Mouse (Mus musculus) neutrophil, adult 5-6 weeks (primary cell): ENCODE measurements around the gene Slc25a4. TPM values are rescaled to one million over a fixed set of nuclear protein-coding genes. Genes with fewer than 3 reads are reported as not detected.

Experiments
- ATAC-seq: fragments of 151-379, 151-347 bp; 2 replicates; pipeline ENCODE4 v1.8.0; 2017; ENCODE audit warnings: mild to moderate bottlenecking, moderate TSS enrichment; ENCODE audit not compliant: insufficient number of reproducible peaks, poor library complexity, low FRiP score, severe bottlenecking; ENCODE audit errors: extremely low read depth
- total RNA-seq: library from RNA; stranded (forward); fragments of 200-1000 nt; gene quantifications from 2 replicates; pipeline ENCODE4 v1.2.3, GENCODE M21; 2017

The Slc25a4 gene
- total RNA-seq, 1 experiment from 2014 or later: 26.7 TPM

DNA sequence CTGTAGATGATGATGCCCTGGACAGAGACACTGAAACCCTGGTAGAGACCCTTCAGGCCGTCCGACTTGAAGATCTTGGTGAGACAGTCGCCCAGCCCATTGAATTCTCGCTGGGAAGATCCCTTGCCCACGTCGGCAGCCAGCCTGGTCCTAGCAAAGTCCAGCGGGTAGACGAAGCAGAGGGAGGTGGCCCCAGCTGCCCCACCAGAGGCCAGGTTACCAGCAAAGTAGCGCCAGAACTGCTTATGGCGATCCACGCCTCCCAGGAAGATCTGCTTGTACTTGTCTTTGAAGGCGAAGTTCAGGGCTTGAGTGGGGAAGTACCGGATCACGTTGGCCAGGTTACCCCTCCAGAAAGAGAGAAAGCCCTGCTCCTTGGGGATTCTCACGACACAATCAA lies 2.0 kb downstream of the Slc25a4 start:
- no peak for ATAC-seq

DNA sequence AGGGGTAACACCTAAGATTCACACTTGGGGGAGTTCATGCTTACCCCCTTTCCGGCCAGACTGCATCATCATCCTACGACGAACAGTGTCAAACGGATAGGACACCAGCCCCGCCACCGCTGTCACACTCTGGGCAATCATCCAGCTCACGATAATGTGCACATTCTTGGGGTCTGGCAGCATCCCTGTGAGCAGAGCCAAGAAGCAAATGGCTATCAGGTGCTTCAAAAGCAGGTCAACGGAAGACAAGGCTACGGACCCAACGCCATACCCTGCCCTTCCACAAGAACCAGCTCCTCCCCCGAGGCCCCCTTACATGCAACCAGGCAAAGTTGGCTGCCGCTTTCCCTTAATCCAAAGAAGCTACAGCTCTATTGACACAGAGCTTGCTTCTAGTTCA lies 2.7 kb downstream of the Slc25a4 start:
- ATAC-seq: no peak

DNA sequence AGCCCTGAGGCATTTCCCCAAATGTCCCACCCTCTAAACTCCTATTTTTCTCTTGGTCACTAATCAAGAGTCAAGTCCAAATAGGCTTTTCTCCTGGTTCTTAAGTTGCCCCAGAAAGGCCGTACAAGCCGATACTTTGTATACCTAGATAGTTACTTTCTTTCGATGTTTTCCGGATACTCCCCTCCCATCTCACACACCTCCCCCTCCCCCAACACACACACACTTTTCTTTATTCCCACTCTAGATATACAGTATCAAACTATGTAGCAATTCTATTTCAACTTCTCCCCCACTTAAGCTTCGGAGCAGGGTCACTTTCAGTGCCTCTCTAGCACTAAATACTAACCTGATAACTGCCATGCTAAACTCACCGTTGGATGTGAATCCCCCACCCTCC lies 5.0 kb downstream of the Slc25a4 start:
- ATAC-seq: no peak

DNA sequence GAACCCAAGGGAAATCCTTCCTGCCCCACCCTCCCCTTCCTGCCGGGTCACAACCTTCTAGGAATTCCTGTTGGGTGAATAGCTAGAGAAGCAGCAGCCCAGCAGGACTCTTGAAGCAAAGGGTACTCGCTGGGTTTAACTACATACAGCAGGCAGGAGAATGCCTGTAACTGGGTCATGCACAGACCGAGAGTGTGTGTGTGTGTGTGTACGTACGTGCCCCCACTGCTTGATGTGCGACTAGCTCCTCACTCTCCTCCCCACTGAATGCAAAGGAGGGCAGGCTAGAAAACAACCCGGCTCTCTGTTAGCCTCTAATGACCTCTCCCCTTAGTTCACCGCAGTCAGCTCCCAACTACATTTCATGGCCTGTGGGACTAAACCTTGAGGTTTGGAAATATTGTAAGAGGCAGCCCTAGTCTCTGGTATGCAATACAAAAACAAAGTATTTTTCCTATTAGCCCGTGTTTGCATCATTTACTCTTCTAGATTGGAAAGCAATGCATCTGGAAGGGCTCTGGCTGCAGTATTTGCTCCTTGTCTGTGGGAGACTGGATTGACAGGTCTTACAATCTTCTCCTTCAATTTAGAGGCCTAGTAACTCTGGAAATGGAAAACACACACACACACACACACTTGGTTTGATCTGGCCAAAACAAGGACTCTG lies 6.0 kb downstream of the Slc25a4 start:
- ATAC-seq: no peak

DNA sequence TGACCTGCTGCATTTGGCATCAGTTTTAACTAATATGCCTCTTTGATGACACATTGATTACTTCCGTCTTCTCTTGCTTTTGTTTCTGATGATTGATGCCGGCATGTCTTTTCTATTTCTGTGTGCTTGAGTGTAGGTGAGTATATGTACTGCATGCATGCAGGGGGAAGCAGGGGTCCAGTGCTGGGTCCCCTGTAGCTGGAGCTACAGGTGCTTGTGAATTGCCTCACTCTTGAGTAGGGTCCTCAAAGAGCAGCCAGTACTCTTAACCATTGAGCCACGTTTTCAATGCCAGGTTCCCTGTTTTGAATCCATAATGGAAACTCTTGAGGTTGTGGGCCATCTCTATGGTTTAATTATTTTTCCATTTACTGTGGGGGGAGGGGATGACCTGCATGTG lies 6.8 kb downstream of the Slc25a4 start:
- no peak for ATAC-seq

DNA sequence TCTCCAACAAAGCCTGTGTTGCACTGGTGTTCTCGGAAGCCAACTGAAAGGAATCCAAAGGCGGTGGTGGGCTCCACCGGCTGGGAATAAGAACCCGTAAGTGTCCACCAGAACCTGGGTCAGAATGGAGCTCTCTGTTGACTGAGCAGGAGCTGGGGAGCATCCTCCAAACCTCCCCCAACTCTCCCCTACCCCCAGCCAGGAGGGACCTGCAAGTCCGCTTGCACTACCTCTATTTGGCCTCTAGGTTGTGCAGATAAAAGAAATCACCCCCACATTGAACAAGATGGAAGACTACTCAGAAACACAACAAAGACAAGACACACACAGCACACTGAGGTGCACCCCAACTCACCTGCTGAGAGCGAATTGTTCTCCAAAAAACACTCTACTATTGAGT lies 8.7 kb downstream of the Slc25a4 start:
- ATAC-seq: peak; percentile 20; the same call in 1 of the 2 replicates

DNA sequence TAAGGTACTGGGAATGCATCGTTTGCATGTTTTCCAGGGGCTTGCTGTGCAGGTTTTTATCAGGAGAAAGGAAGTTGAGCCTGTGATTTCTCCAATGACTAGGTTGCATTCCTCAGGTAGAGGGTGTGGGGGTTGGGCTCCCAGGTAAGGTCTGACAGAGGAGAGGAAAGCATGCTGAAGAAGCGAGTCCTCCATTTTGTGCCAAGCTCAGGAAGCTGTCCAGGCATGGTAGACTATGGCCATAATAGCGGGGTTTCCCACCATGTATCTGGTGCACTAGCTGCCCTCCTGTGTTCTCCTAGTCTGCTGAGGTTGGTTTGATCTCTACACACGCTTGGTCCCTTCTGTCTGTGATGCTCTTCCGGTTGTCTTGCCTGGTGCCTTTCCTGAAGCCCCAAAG lies 13.4 kb downstream of the Slc25a4 start:
- no peak for ATAC-seq

DNA sequence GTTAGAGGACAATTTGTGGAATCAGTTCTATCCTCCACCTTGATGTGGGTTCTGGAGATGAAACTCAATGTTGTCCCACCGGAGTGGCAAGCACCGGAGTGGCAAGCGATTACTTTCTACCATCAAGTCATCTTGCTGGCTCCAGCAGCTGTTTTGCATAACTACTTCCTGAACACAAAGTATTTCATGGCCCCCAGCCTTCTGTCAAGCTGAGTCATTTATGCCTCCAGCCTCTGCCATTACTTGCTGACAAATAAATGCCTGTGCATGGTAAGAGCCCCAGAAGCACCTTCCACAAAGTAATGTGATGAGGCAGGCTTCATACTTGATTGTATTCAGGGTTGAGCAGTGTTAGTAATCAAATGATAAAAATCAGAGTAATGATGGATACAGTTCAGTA lies 14.2 kb downstream of the Slc25a4 start:
- no peak for ATAC-seq

DNA sequence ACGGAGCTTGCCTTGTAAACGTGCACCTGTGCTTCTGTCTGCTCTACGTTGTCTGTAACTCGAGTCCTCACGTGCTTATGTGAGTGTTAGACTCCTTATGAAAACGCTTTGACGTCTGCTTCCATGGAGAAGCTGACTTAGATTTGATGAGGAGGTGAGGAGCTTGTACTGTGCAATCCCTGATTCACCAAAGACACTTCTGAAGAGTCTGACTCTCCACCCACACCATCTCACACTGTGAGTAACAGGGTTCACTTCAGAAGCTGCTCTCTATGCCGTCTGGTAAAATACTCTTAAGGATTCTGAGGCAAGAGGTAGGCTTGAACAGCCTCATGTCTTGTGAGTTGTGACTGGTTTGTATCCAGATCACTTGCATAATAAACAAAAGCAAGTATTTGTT lies 18.0 kb downstream of the Slc25a4 start:
- no peak for ATAC-seq

DNA sequence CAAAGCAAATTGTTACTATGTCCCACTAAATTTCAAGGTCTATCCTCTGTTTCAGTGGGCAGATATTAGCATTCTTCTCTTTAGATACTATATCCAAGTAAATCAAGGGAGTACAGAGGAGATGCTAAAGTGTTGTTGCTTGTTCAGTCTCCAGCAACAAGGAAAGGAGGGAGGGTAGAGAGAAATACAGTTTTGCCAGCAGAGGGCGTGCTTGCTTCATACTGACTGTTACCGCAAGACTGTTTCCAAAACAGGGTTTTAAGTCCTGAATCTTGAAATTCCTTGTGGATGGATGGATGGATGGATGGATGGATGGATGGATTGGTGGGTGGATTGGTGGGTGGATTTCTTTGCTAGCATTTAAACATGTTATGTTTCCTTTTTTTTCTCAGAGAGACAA lies 25.7 kb downstream of the Slc25a4 start:
- ATAC-seq: 0 out of 2 replicates have a peak, but pooled peaks have one; percentile 33

DNA sequence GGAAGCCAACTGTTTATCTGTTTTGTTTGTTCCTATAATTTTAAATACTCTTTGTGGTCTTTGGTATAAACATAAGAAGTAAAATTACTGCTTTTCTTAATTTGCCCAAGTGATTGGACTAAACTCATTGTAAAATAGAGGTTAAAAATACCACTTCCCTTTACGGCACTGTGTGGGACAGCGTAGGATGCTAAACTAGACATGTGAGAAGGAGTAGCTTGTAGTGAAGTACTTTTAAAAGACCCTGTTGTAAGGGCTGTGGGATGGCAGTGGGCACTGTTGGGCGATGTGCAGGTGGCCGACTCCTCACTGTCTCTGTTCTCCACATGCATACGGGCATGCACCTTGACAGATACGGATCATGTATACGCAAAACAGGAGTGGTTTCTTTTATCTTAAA lies 30.9 kb downstream of the Slc25a4 start:
- no peak for ATAC-seq

DNA sequence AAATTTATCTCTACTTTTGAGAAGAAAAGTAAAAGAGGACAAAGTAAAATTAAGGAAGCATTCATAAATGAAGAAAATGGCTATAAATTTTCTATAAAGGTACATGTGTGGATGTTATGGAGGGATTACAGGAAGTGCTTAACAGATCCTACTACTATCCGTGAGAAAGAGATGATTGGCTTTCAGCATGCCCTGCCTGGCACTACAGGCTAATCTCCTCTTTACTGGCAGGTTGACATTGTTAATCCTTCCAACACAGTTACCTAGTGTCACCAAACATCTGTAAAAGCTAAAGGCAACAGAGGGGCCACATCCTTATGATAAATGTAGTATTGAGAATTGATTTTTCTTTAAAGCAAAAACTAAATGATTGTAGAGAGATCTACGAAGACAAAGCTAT lies 37.4 kb downstream of the Slc25a4 start:
- no peak for ATAC-seq

DNA sequence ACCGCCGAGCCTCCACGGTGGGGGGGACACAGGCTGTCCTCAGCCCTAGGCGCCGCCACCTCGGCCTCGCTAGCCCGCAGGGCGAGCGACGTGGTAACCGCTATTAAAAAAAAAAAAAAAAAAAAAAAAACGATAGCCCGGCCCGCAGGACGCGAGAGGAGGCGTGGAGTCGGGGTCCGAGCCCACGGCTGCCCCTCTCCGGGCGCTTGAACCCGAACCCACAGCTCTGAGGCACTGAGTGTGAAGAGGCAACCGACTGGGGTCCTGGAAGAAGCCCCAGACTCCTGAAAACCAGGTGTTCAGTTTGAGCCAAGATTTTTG lies 47.3 kb downstream of the Slc25a4 start:
- no peak for ATAC-seq

DNA sequence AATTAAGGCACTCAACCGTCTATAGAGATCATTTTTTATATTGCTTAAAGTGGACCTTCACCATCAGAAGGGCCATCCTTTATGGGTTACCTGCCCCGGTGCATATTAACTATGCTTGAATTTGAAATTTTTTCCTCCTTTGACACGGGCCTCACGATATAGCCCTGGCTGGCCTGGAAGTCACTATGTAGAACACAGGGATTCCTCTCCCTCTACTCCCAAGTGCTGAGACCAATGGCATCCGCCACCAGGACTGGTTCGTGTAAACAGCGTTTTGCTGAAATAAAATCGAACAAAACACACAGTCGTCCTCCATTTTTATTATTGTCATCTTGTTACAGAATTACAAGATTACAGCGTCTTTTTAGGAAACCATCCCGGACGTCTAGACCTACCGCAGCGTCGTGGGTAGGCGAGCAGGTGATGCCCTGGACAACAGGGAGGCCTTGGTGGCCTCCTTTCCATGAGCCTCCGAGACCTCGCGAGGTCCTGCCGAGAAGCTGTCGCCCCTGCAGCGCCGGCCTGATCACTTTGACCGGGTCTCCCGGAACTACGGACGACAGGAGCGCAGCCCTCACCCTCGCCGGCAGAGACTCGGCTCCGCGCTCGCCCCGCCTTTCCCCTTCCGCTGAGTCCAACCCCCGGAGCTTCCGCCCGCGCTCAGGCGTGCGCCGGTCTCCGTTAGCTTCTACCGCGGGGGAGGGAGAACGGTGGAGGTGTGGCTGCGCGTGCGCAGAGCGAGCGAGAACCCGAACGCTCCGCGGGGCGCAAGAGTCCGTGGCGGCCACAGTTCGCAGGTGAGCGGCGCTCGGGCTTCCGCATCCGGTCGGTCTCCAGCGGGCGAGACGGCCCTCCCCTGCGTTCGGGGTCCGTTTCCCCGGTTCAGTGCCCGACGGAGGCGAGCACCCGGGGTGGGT lies 47.9 kb downstream of the Slc25a4 start:
- ATAC-seq: peak; percentile 95

Other genes starting within 250 kb of the Slc25a4 start
- gene 1700029J07Rik, start 236.0 kb downstream of the Slc25a4 start, total RNA-seq: 6.8 and 8.8 TPM in 2 replicates
- 59.1 and 70.5 TPM in 2 replicates for gene Ufsp2, start 235.8 kb downstream of the Slc25a4 start, total RNA-seq
- 0.23 and 0.25 TPM in 2 replicates for gene Lrp2bp, start 212.0 kb downstream of the Slc25a4 start, total RNA-seq
- 41.3 and 43.2 TPM in 2 replicates for gene Ankrd37, start 205.6 kb downstream of the Slc25a4 start, total RNA-seq
- gene Cfap97, start 59.5 kb downstream of the Slc25a4 start, total RNA-seq: 22.3 and 25.0 TPM in 2 replicates
- 34.4 and 35.5 TPM in 2 replicates for gene Snx25, start 59.1 kb downstream of the Slc25a4 start, total RNA-seq
- not detected in 2 replicates for gene Helt, start 83.4 kb upstream of the Slc25a4 start, total RNA-seq